Mouse (Mus musculus) embryo, embryonic 9.5 days (tissue): ENCODE results near the gene A230050P20Rik.

Experiments used
- DNase-seq: peaks from one replicate; pipeline ENCODE4 v3.0.0-alpha.2; 2017; ENCODE audit errors: extremely low spot score

Gene A230050P20Rik

DNA sequence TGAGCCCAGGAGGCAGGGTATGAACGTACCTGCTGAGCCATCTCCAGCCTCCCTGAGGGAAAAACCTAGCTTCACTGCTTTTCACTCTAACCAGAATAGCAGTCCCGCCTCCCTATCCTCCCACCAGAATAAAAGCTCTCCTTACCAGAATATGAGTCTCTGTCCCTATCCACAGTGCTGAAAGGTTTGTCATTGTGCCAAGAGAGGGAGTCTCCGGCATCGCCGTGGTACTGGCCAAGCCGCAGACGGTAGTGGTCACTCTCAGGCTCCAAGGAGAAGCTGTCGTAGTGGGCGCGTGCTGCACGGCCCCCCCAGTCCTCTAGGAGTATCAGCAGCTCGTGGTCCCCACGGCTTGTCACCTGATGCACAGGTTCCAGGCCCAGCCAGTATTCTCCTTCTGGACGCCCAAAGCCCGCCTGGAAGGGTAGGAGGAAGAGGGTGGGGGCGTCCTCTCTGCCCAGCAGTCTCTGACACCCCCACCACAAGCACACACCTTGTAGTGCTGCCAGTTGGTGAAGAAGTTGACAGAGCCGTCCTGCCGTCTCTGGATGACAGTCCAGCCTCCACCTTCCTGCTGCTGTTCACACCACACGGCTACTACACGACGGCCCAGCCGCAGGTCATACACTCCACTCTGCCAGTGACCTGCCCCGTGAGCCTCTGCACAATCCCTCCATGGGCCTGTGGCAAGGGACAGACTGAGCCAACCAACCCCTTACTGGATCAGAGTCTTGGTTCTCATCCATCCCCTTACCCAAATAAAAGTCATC is 6.8 kb downstream of the A230050P20Rik start:
- DNase-seq: no peak

DNA sequence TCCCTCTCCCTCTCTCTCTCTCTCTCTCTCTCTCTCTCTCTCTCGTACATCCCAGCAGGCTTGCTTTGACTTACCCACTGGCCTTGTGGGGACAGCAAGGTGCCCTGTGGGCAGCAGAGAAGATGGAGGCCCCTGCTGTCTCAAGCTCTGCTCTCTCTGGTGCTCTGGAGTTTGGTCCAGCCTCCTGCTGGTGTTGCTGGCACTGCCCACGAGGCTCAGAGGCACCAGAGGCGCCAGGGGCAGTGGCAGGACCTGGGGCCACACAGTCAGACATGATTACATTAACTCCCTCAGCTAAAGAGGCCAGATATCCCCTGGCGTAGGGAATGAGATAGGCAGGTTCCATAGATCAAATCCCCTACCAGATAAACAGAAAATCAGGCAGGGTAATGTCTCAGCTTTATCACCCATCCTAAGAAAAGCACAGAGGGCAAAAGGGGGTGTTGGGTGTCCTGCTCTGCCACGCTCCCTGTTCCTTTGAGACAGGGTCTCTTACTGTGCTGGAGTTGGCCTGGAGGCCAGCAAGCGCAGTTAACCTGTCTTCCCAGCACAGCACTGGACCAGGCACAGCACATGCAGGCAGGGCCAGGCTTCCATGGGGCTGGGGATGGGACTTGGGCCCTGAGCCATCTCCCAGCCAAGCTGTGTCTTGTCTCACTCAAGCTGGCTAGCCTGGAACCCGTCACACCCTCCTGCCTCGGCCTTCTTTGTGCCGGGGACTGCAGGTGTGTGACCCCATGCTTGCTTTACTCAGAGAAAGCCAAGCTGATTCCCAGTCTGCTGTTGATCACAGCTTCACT is 8.1 kb downstream of the A230050P20Rik start:
- no peak for DNase-seq

DNA sequence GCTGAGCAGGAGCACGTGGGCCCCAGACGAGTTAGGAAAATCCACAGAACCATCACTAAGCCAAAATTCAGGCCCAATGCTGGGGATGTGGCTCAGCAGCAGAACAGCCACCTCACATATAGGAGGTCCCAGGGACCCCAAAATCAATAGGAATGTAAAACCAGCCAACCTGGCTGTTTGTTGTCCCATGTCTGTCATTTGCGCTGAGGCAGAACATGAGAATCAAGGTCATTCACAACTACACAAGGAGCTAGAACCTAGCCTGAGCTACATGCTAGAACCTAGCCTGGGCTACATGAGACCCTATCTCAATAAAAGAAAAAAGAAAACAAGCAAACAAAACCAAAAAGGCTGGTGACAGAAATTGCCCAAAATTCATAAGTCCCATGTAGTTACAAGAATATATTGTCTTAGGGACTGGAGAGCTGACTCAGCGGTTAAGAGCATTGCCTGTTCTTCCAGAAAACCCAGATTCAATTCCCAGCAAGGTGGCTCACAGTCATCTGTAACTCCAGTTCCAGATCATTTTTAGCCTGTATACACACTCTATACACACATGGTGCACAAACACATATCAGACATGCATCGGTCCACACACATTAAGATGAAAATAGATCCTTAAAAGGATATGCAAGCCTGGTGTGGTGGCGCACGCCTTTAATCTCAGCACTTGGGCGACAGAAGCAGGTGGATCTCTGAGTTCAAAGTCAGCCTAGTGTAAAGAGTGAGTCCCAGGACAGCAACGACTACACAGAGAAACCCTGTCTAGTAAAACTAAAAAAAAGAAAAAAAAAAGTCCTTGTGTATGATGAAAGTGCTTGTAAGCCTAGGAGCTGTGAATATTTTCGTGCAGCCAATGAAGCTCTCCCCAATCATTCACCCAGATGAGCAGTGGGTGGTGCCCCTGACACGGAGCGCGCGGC is 8.9 kb downstream of the A230050P20Rik start:
- no peak for DNase-seq

DNA sequence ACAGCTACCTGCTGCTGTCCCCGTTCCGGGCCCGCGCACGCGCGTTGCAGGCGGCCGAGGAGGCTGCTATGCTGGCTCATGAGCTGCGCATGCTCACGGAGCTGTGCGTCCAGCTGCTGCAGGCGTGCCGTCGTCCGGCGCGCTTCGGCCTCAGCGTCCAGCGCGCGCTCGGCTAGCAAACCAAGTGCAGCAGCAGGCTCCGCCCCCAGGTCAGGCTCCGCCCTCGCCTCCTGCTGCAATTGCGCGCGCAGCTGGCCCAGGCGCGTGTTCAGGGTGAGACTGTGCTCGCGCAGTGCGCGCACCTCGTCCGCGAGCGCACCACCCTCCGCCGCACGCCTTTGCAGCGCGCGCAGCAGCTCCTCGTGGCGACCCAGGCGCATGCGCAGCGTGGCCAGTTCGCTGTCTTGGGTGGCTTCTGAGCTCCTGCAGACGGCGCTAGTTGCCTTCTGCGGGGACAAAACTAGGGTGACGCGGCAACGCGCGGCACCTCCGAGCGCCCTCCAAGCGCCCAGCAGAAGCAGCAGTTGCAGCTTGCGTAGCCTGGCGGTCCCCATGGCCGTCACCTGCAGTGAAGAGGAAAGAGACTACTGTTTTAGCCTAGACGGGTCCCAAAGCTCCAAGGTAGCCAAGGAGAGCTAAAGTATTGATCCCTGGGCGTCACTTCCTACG is 9.7 kb downstream of the A230050P20Rik start:
- peak; percentile 99 for DNase-seq

DNA sequence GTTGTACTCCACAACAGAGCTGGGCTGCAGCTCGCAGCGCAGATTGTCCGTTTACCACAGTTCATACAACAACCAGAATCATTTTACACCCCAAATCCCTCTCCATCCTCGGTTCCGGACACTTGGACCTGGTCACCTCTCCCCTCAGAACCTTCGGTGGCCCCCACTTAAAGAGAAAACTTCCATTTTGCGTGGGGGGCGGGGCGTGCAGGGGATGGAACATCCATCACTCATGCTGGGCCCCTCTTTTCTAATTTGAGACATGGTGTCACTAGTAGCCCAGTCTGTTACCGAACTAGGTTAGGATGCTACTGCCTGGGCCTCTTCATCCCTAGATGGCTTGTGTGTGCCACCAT is 10.2 kb downstream of the A230050P20Rik start:
- no peak for DNase-seq

DNA sequence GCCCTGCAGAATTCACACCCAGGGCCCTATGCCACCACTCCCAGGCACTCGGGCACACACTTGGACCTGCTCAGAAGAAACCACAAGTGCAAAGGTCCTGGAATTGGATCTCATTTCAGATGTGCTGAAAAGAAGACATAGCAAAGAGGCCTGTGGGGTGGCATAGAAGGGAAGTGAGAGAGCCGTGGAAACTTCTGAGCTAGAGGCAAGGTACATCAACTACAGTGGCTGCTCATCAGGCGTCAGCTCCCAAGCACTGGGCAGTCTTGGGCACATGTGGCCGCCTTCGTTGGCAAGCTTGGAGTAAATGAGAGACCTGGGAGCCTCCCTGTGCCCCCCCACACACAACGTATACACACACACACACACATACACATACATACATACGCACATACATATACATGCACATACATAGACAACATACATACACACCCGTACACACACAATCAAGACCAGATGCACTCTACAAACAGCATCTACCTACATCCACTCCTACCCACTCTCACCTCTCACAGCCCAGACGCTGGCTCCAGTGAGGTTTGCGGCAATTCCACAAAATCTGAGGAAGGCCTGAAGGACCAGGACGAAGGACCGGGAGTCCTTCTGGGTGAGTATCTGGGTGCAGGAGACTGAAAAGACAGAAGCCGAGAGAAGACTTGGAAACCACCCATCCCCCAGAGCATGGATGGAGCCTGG is 10.8 kb downstream of the A230050P20Rik start, which contains the start of gene Angptl6:
Gene Angptl6, minus strand, starts transcription at position 631 of the 696 bp plus-strand sequence.
- DNase-seq: no peak

DNA sequence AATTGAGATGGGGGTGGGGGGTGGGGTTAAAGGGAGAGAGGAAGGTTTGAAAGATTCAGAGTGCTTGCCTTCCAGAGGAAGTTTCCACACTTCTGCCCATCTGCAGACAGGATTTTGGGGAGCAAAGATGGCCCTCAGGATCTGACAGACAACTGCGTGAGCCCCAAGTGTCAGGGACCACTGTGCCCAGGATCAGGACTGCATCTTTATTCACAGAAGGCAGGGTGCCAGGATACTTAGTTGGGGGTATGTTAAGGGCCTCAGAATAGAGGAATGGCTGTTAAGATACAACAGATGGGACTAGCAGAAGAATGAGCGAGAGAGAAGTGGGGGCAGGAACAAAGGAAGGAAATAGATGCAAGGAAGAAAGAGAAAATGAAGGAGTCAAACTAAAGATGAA is 18.1 kb downstream of the A230050P20Rik start:
- DNase-seq: no peak

DNA sequence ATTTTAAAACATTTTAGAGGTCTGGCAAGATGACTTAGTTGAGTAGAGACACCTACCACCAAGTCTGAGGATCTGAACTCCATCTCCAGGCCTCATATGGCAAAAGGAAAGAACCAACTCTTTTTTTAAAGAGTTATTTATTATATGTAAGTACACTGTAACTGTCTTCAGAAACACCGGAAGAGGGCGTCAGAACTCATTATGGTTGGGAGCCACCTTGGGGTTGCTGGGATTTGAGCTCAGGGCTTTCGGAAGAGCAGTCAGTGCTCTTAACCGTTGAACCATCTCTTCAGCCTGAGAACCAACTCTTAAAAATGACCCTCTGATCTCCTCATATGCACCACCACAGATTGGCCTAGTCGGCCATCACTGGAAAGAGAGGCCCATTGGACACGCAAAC is 18.7 kb downstream of the A230050P20Rik start:
- DNase-seq: no peak

DNA sequence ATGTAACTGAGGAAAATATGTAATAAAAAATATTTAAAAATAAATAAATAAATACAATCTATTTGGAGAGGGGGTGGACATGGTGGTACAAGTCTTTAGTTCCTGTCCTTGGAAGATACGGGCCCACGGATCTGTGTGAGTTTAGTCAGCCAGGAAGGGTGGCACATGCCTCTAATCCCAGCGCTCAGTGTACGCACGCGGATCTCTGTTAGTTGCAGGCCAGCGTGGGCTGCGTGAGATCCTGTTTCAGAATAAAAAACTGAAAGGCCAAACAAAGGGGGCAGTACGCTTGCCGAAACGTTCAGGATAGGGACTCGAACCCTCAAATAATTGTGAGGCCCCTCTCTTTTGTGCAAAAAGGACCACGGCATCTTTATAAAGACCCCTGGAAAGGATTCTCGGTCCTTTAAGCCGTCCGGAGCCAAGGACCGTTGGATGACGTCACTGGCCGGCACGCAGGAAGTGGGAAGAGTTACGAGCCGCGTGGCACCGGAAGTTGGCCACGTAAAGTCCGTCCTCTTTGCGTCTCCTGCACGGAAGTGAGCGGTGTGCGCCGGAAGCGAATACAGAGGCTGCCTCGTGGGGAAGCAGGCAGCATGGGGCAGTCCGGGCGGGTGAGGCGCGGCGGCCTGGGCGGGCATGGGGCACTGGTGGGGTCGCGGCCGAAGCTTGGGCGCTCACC is 19.4 kb downstream of the A230050P20Rik start, which contains the start of gene Ppan:
Gene Ppan, plus strand, starts transcription at position 472 of the 682 bp plus-strand sequence.
- DNase-seq: peak; percentile 92

DNA sequence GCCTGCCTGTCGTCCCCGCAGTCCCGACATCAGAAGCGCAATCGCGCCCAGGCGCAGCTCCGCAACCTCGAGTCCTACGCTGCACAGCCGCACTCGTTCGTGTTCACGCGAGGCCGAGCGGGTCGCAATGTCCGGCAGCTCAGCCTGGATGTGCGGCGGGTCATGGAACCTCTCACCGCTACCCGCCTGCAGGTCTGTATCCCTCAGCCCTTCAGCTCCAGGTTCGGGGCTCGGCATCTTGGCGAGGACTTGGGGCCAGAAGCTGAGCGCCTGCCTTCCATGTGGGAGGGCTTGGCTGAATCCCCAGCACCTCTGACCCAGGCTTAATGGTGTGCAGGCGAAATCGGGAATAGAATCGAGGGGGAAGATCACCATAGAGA is 19.9 kb downstream of the A230050P20Rik start:
- no peak for DNase-seq

DNA sequence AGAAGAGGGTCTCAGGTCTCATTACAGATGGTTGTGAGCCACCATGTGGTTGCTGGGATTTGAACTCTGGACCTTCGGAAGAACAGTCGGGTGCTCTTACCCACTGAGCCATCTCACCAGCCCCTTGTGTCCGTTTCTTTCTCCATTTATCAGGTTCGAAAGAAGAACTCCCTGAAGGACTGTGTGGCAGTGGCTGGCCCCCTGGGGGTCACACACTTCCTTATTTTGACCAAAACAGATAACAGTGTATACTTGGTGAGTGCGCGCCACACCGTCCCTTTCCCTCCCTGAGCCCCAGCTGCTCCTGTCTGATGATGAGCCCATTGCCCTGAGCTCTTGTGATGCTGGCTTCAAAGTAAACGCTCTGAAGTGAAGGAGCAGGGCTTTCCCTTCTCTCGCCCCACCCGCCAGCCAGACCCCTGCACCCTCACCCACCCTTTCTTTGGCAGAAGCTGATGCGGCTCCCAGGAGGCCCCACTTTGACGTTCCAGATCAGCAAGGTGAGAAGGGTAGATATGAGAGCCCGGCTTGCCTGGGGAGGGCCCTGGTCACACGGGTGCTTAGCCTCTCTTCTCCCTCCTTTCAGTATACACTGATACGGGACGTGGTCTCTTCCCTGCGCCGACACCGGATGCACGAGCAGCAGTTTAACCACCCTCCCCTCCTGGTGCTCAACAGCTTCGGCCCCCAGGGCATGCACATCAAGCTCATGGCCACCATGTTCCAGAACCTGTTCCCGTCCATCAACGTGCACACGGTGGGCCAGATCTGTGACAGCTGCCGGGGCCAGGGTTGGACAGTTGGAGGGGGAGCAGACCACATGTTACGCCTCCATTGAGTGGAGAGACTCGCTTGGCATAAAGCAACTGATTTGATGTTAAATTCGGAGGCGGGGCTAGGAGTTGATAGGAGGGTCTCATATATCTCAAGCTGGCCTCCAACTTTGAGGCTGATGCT is 21.0 kb downstream of the A230050P20Rik start:
- no peak for DNase-seq

DNA sequence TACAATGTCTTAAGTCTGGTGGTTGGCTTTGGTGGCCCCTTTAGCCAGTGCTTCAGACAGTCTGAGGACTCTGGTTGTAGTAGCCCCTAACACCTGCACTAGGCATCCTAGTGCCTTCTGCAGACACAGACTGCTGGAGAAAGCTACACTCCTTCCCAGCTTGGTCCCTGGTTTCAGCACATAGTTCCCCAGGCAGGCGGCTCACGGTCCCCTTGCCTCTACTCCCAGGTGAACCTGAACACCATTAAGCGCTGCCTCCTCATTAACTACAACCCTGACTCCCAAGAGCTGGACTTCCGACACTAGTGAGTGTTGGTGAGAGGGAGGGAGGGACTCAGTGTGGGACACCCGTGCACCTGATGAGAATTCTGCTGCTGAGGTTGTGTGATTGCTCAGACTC is 22.0 kb downstream of the A230050P20Rik start:
- DNase-seq: no peak

DNA sequence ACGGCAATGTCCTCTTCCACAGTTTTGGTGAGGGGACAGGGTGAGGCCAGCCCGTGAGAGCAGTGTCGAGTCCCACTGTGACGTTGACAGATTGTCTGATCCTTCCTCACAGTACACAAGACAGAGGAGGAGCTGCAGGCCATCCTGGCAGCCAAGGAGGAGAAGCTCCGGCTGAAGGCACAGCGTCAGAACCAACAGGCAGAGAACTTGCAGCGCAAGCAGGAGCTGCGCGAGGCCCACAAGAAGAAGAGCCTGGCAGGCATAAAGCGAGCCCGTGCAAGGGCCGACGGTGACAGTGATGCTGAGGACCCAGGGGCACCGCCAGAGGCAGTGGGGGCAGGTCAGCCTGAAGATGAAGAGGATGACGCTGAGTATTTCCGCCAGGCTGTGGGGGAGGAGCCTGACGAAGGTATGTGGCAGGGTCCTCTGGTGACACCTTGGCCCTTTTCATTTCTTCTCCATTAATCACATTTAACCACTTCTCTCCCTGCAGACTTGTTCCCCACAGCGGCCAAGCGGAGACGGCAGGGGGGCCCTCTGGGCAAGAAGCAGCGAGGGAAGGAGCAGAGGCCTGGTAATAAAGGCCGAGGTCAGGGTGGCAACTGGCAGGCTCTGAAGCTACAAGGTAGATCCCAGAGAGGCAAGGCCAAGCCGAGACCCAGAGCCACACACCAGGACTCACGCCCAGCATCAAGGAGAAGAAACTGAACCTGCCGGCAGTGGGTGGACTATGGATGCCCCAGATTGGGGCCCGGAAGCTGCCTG is 23.1 kb downstream of the A230050P20Rik start:
- no peak for DNase-seq

DNA sequence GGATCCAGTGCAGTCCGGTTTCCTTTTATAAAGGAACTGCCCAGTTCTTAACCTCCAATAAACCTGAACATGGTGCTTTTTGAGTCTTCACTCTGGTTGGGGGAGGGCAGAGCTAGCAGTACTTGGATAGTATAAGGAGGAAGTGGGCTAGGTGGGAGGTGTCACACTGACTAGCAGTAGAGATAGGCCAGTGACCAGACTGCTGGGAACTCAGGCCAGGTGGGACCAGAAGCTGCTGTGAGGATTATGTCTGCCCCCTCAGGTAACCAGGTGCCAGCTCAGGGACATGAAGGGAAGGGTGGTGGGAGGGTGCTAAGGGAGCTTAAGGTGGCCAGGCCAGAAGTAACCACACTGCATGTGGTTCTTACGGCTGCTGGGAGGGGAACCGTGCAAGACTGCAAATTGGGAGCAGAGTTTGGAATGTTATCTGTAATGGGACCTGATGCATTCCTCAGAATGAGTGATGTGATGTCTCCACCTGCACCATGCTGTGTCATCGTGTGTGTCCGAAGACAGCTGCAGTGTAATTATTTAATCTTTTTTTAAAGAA is 23.7 kb downstream of the A230050P20Rik start:
- DNase-seq: no peak

DNA sequence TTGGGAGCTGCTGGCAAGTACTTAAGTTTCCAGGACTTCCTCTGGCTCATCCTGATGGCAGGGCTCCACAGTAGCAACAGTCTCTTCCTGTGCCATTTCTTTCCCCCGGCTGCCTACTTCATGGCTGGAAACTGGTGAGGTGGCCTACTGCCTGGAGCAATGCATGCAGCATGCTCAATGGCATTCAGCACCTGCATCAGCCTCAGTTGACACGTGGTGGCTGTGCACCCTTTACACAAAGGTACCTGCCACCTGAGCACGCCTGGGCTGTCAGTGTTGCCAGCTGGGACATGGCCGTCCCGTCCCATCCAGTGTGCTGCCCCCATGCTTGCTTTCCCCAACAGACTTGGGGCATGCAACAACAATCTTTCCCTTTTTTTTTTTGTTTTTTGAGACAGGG is 24.6 kb downstream of the A230050P20Rik start:
- no peak for DNase-seq

DNA sequence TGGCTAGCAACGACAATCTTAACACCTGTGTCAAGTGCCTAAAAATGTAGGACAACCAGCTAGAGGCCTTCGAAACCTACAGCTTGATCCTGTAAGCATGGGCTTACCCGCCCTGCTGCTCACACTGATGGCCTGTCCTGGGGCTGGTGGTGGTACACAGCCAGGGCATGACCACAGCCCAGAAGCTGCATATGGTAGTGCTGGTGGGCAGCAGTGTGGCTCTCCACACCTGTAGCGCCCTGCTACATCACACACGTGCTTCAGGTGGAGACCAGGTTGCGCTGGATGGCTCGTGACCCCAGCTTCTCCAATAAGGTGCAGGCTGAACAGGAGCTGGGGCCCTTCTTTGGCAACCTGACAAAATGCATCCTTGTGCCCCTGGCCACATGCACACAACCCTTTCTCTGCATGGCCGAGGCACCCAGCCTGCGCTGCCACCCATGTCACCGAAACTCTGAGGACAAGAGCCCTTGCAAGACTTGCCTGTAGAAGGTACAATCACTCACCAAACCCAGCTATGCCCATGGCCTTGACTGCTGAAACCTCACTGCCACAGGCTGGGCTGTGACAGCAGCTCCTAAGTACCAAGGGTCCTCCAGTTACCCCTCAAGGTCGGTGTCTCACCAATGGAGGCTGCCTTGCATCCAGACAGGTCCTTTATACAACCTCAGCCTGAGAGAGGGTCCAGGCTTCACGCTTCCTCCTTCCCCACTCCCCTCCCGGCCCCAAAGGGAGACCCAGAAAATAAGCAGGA is 25.3 kb downstream of the A230050P20Rik start:
- no peak for DNase-seq

DNA sequence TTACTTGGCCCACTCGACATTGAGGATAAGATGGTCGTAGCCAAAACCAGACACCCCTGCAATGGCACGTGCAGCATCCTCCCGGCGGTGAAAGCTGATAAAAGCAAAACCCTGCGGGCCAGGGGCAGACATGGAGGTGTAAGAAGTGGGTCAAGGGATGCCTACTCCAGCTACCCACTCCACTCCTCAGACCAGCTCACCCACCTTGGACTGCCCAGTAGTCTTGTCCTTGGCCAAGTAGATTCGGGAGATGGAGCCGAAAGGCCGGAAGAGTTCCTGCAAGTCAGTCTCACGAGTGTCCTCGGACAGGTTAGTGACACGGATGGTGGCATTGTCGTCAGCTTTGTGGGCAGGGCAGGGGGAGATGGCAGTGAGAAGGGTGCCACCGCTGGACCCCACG is 26.2 kb downstream of the A230050P20Rik start:
- no peak for DNase-seq
